ENCODE assay signal across 17 mouse cellular contexts in genomic region chr4:47279085-47279707, GRCm38 (mm10).
DNase-seq lines count a peak whose midpoint lies in the region; ATAC-seq lines count a peak whose summit lies in the region.
"Had no signal": no experiment of that assay in that cellular context is flagged by ENCODE, and none has a peak within 500 bp of the region (broad histone marks: within the 10 kb centered on the region; RNA-seq: fewer than 3 reads in every experiment).

No protein-coding gene starts in this region.

- no peak overlapping the region for H3K27ac ChIP-seq in forebrain, embryonic 14.5 days (ENCODE audit: low read depth, low read length)
- no peak overlapping the region for H3K27ac ChIP-seq in forebrain, embryonic 11.5 days (ENCODE audit: low read depth, low read length)
- peak overlapping the region; percentile 72 for H3K27ac ChIP-seq in kidney, embryonic 15.5 days
- H3K27ac ChIP-seq in midbrain, embryonic 15.5 days = no peak overlapping the region
- H3K27ac ChIP-seq: forebrain, embryonic 12.5 days; kidney, postnatal 0 days had no signal

- ATAC-seq in forebrain, embryonic 14.5 days = no peak
- no peak for ATAC-seq in forebrain, embryonic 11.5 days (replicated peaks; ENCODE audit: low FRiP score)
- peak; percentile 50 for ATAC-seq in kidney, embryonic 15.5 days (replicated peaks; ENCODE audit: low FRiP score)
- ATAC-seq in midbrain, embryonic 15.5 days (replicated peaks) = peak; percentile 75; the same call in 1 of the 2 replicates

- no peak overlapping the region for H3K4me2 ChIP-seq in forebrain, embryonic 14.5 days (ENCODE audit: low read length)
- H3K4me2 ChIP-seq in forebrain, embryonic 11.5 days (ENCODE audit: low read depth, low read length, severe bottlenecking) = no peak overlapping the region
- H3K4me2 ChIP-seq in kidney, embryonic 15.5 days = no peak overlapping the region; the same call in 1 of the 2 replicates
- H3K4me2 ChIP-seq in midbrain, embryonic 15.5 days = no peak overlapping the region
- H3K4me2 ChIP-seq: forebrain, embryonic 12.5 days had no signal

- no peak overlapping the region for H3K4me3 ChIP-seq in forebrain, embryonic 14.5 days (ENCODE audit: low read depth, low read length)
- H3K4me3 ChIP-seq in forebrain, embryonic 11.5 days (ENCODE audit: low read depth, low read length) = no peak overlapping the region
- no peak overlapping the region for H3K4me3 ChIP-seq in kidney, embryonic 15.5 days (replicated peaks)
- H3K4me3 ChIP-seq in midbrain, embryonic 15.5 days = no peak overlapping the region
- H3K4me3 ChIP-seq: forebrain, embryonic 12.5 days had no signal

- DNase-seq in forebrain, embryonic 14.5 days (ENCODE audit: low spot score) = peak; percentile 12
- no peak for DNase-seq in forebrain, embryonic 11.5 days (ENCODE audit: low spot score)
- DNase-seq in kidney, adult 11 months = no peak
- DNase-seq in brain, adult 2 months (ENCODE audit: low read depth, low spot score) = peak; percentile 45
- DNase-seq in urinary bladder, postnatal 4 days (ENCODE audit: low spot score in 2 of 2) = no peak
- no peak for DNase-seq in heart, postnatal 14 days
- DNase-seq: adrenal gland, adult 2 months; cerebellum, adult 9-10 months; heart, postnatal 10 days; left cerebral cortex, postnatal 4 days; right cerebral cortex, adult 18-20 months; spleen, adult 18-20 months had no signal

- no peaks in the 10 kb centered on the region for H3K36me3 ChIP-seq in forebrain, embryonic 14.5 days (ENCODE audit: control insufficient read depth, insufficient read depth, low read length)
- H3K36me3 ChIP-seq in forebrain, embryonic 11.5 days (ENCODE audit: control insufficient read depth, insufficient read depth, low read length) = no peaks in the 10 kb centered on the region
- no peaks in the 10 kb centered on the region; the same call in 1 of the 2 replicates for H3K36me3 ChIP-seq in kidney, embryonic 15.5 days
- H3K36me3 ChIP-seq in midbrain, embryonic 15.5 days (replicated peaks) = no peaks in the 10 kb centered on the region
- H3K36me3 ChIP-seq: forebrain, embryonic 12.5 days had no signal

- no peak overlapping the region for H3K9ac ChIP-seq in forebrain, embryonic 14.5 days (ENCODE audit: low read length)
- no peak overlapping the region for H3K9ac ChIP-seq in forebrain, embryonic 11.5 days (ENCODE audit: low read length)
- H3K9ac ChIP-seq in kidney, embryonic 15.5 days = no peak overlapping the region
- H3K9ac ChIP-seq in midbrain, embryonic 15.5 days = no peak overlapping the region
- H3K9ac ChIP-seq: forebrain, embryonic 12.5 days had no signal

- 45% methylated on average over 10 of the region's 10 CpGs for WGBS in forebrain, embryonic 14.5 days
- 67% methylated on average over 10 of the region's 10 CpGs for WGBS in forebrain, embryonic 11.5 days
- WGBS in kidney, embryonic 15.5 days = 44% methylated on average over 10 of the region's 10 CpGs
- WGBS in midbrain, embryonic 15.5 days = 58% methylated on average over 10 of the region's 10 CpGs

- H3K9me3 ChIP-seq in forebrain, embryonic 14.5 days (replicated peaks; ENCODE audit: control insufficient read depth, low read length) = no peaks in the 10 kb centered on the region
- H3K9me3 ChIP-seq in forebrain, embryonic 11.5 days (ENCODE audit: control insufficient read depth, low read length) = no peaks in the 10 kb centered on the region
- H3K9me3 ChIP-seq in kidney, embryonic 15.5 days (replicated peaks) = no peaks in the 10 kb centered on the region
- no peaks in the 10 kb centered on the region for H3K9me3 ChIP-seq in midbrain, embryonic 15.5 days
- H3K9me3 ChIP-seq: forebrain, embryonic 12.5 days; megakaryocyte, embryonic 14.5 days had no signal

- H3K4me1 ChIP-seq in forebrain, embryonic 14.5 days (ENCODE audit: control insufficient read depth, insufficient read depth, low read length) = no peaks in the 10 kb centered on the region
- H3K4me1 ChIP-seq in forebrain, embryonic 11.5 days (replicated peaks; ENCODE audit: control insufficient read depth, insufficient read depth, low read length) = no peaks in the 10 kb centered on the region
- peaks cover 24% of the 10 kb centered on the region for H3K4me1 ChIP-seq in kidney, embryonic 15.5 days
- H3K4me1 ChIP-seq in midbrain, embryonic 15.5 days = no peaks in the 10 kb centered on the region

- intact Hi-C loops in heart, postnatal 14 days (cut with DNase I) = no loop called here

- H3K27me3 ChIP-seq in forebrain, embryonic 14.5 days (replicated peaks; ENCODE audit: control insufficient read depth, insufficient read depth, low read length) = no peaks in the 10 kb centered on the region
- H3K27me3 ChIP-seq in forebrain, embryonic 11.5 days (ENCODE audit: control insufficient read depth, insufficient read depth, low read length) = no peaks in the 10 kb centered on the region; the same call in 1 of the 2 replicates
- no peaks in the 10 kb centered on the region for H3K27me3 ChIP-seq in kidney, embryonic 15.5 days
- H3K27me3 ChIP-seq in midbrain, embryonic 15.5 days (replicated peaks) = no peaks in the 10 kb centered on the region
- H3K27me3 ChIP-seq: forebrain, embryonic 12.5 days had no signal

Comparison
In these comparisons a context has a peak if more than half of its experiments do, and no peak if none do; other contexts are left out.
1. DNase-seq: peak in forebrain, embryonic 14.5 days (single experiment) and brain, adult 2 months (single experiment); none in forebrain, embryonic 11.5 days (single experiment), kidney, adult 11 months (single experiment), urinary bladder, postnatal 4 days (0 of 2) and heart, postnatal 14 days (0 of 2).
2. ATAC-seq: peak in kidney, embryonic 15.5 days (single experiment) and midbrain, embryonic 15.5 days (single experiment); none in forebrain, embryonic 14.5 days (single experiment) and forebrain, embryonic 11.5 days (single experiment).